Mouse (Mus musculus) intestine, postnatal 0 days (tissue): ENCODE measurements around the gene Cox16. TPM values are rescaled to one million over a fixed set of nuclear protein-coding genes. Genes with fewer than 3 reads are reported as not detected.
A peak's percentile ranks its signal among the peaks of the same experiment; 100 is the strongest.
"Not testable (repeated sequence)": the region's sequence is repeated elsewhere in the genome, so short reads cannot be mapped to it uniquely, and the experiment has no call there.

ENCODE experiments used
- ATAC-seq: fragments of 200-750 bp; cut with Nextera tagmentation; 2 replicates; pipeline ENCODE4 v1.8.0; 2017; ENCODE audit warnings: mild to moderate bottlenecking, moderate TSS enrichment, moderate library complexity
- H3K27ac ChIP-seq: fragments of 300-500 bp; sonication (generic); 2 replicates; pipeline ENCODE4 v1.5.1; 2014; ENCODE audit warnings: mild to moderate bottlenecking, low read depth, low read length, moderate library complexity
- H3K27me3 ChIP-seq: fragments of 300-500 bp; sonication (generic); replicated peaks from 2 replicates; pipeline ENCODE4 v1.6.1; 2014; ENCODE audit warnings: low read length, mixed read lengths; ENCODE audit not compliant: control insufficient read depth, insufficient read depth
- H3K36me3 ChIP-seq: fragments of 300-500 bp; sonication (generic); 2 replicates; pipeline ENCODE4 v1.6.1; 2014; ENCODE audit warnings: mild to moderate bottlenecking, moderate library complexity; ENCODE audit not compliant: control insufficient read depth, insufficient read depth
- H3K4me1 ChIP-seq: fragments of 300-500 bp; sonication (generic); replicated peaks from 2 replicates; pipeline ENCODE4 v1.6.1; 2014; ENCODE audit warnings: antibody characterized with exemption, low read length, mixed read lengths; ENCODE audit not compliant: control insufficient read depth, insufficient read depth
- H3K4me2 ChIP-seq: fragments of 300-500 bp; sonication (generic); replicated peaks from 2 replicates; pipeline ENCODE4 v1.6.1; 2014; ENCODE audit warnings: low read depth, mild to moderate bottlenecking, moderate library complexity
- H3K4me3 ChIP-seq: fragments of 300-500 bp; sonication (generic); 2 replicates; pipeline ENCODE4 v1.5.1; 2014; ENCODE audit warnings: low read depth, low read length
- H3K9ac ChIP-seq: fragments of 300-500 bp; sonication (generic); 2 replicates; pipeline ENCODE4 v1.6.1; 2014; ENCODE audit warnings: mild to moderate bottlenecking, low read depth, low read length
- H3K9me3 ChIP-seq: fragments of 300-500 bp; sonication (generic); 2 replicates; pipeline ENCODE4 v1.6.1; 2016; ENCODE audit warnings: mixed run types; ENCODE audit not compliant: control insufficient read depth
- CTCF ChIP-seq: sonication (generic); IDR thresholded peaks from 2 replicates; pipeline ENCODE4 v1.5.1; 2016; ENCODE audit warnings: low read depth, mild to moderate bottlenecking, control low read depth, antibody characterized with exemption, moderate library complexity
- WGBS: fragments of 180-500 bp; shearing (Covaris S2); extraction: QIAGEN DNeasy Blood & Tissue Kit; methylation state at CpG from one replicate; pipeline ENCODE4 v1.1.7; 2014; 5-methylcytosine and 5-hydroxymethylcytosine counted together
- polyA plus RNA-seq: library from polyadenylated mRNA; unstranded; fragments of >200 nt; fragmentation: Nextera tagmentation; extraction: Ambion mirVana; gene quantifications from 2 replicates; pipeline ENCODE4 v1.2.1, GENCODE M21; 2015

The Cox16 gene
- 187 and 206 TPM in 2 replicates for polyA plus RNA-seq

GRCm38 (mm10) chr12:81484727-81485191, at the start of gene Cox16:
TSS of gene Cox16 (minus strand) at chr12:81485127.
- peak within 1 kb of the TSS; percentile 61 for H3K9ac ChIP-seq
- peak; percentile 97 for ATAC-seq
- H3K27me3 ChIP-seq, result no peaks in the 10 kb centered on the region
- under 1% methylated on average over 31 of the region's 31 CpGs for WGBS
- H3K4me3 ChIP-seq, result peak within 1 kb of the TSS; percentile 79
- H3K27ac ChIP-seq, result peak within 1 kb of the TSS; percentile 94
- H3K9me3 ChIP-seq, result no peaks in the 10 kb centered on the region
- no peaks in the 10 kb centered on the region; the same call in 1 of the 2 replicates for H3K36me3 ChIP-seq
- H3K4me1 ChIP-seq, result no peaks in the 10 kb centered on the region
- peak within 1 kb of the TSS; percentile 70 for H3K4me2 ChIP-seq
- TF ChIP-seq CTCF, result no peak

GRCm38 (mm10) chr12:81533029-81533419, 48.1 kb upstream of the Cox16 start:
- WGBS, result 29% methylated on average over 4 of the region's 4 CpGs
- Histone ChIP-seq H3K4me3 (peak overlapping the region; percentile 89), H3K27me3 (no peaks in the 10 kb centered on the region), H3K9ac (peak overlapping the region; percentile 73; the same call in 1 of the 2 replicates), H3K36me3 (no peaks in the 10 kb centered on the region), H3K9me3 (no peaks in the 10 kb centered on the region), H3K27ac (peak overlapping the region; percentile 83; the same call in 1 of the 2 replicates), H3K4me2 (peak overlapping the region; percentile 70), H3K4me1 (0 out of 2 replicates have a peak, but pooled peaks cover 4% of the 10 kb centered on the region)
- no peak for TF ChIP-seq CTCF
- no peak for ATAC-seq

- no peaks in the 10 kb centered on the region for H3K27me3 ChIP-seq
- peak within 1 kb of the TSS; percentile 83 for H3K27ac ChIP-seq
- H3K36me3 ChIP-seq, result no peaks in the 10 kb centered on the region
- no peaks in the 10 kb centered on the region for H3K9me3 ChIP-seq
- peak within 1 kb of the TSS; percentile 73 for H3K9ac ChIP-seq
- H3K4me1 ChIP-seq, result 0 out of 2 replicates have a peak, but pooled peaks cover 7% of the 10 kb centered on the region
- peak; percentile 82 for ATAC-seq
- H3K4me2 ChIP-seq, result peak within 1 kb of the TSS; percentile 70
- H3K4me3 ChIP-seq, result peak within 1 kb of the TSS; percentile 89
- no peak for TF ChIP-seq CTCF
- under 1% methylated on average over 46 of the region's 46 CpGs for WGBS
Observed at GRCm38 (mm10) chr12:81532316-81533028, 47.5 kb upstream of the Cox16 start, which contains the start of the genes Gm20498 and Synj2bp. TSS of gene Gm20498 (minus strand) at chr12:81532905. TSS of gene Synj2bp (minus strand) at chr12:81532911.

GRCm38 (mm10) chr12:81530587-81530986, 45.7 kb upstream of the Cox16 start:
- ATAC-seq, H3K27ac ChIP-seq, H3K27me3 ChIP-seq, H3K36me3 ChIP-seq, H3K4me2 ChIP-seq, H3K4me3 ChIP-seq, H3K9me3 ChIP-seq, H3K4me1 ChIP-seq, H3K9ac ChIP-seq: not testable (repeated sequence)
- WGBS, result 79% methylated on average over 6 of the region's 8 CpGs

- ATAC-seq, H3K4me3 ChIP-seq, H3K4me2 ChIP-seq, H3K27ac ChIP-seq, H3K4me1 ChIP-seq, H3K9me3 ChIP-seq, H3K9ac ChIP-seq, H3K27me3 ChIP-seq: not testable (repeated sequence)
- WGBS, result 97% methylated on average over 9 of the region's 9 CpGs
- H3K36me3 ChIP-seq, result peaks cover 13% of the 10 kb centered on the region; the same call in 1 of the 2 replicates
Observed at GRCm38 (mm10) chr12:81496906-81497305, 12.0 kb upstream of the Cox16 start.

GRCm38 (mm10) chr12:81490491-81490890, 5.6 kb upstream of the Cox16 start:
- no peak overlapping the region for H3K27ac ChIP-seq
- no peaks in the 10 kb centered on the region for H3K27me3 ChIP-seq
- no peak overlapping the region for H3K4me3 ChIP-seq
- peaks cover 6% of the 10 kb centered on the region; the same call in 1 of the 2 replicates for H3K36me3 ChIP-seq
- no peaks in the 10 kb centered on the region for H3K9me3 ChIP-seq
- TF ChIP-seq CTCF, result no peak
- peak; percentile 86 for ATAC-seq
- H3K9ac ChIP-seq, result no peak overlapping the region
- no peaks in the 10 kb centered on the region for H3K4me1 ChIP-seq
- H3K4me2 ChIP-seq, result no peak overlapping the region
- 53% methylated on average over 5 of the region's 5 CpGs for WGBS
